Mouse (Mus musculus) stomach, postnatal 0 days (tissue): ENCODE data around the gene Map3k12. TPM values are rescaled to one million over a fixed set of nuclear protein-coding genes. Genes with fewer than 3 reads are reported as not detected.
A peak's percentile ranks its signal among the peaks of the same experiment; 100 is the strongest.

Experiments
- ATAC-seq: fragments of 200-750 bp; cut with Nextera tagmentation; 2 replicates; pipeline ENCODE4 v1.8.0; 2017; ENCODE audit not compliant: low FRiP score, low TSS enrichment
- DNase-seq: peaks from one replicate; pipeline ENCODE4 v3.0.0-alpha.2; 2016; ENCODE audit warnings: low spot score
- H3K27ac ChIP-seq: fragments of 300-500 bp; sonication (generic); replicated peaks from 2 replicates; pipeline ENCODE4 v1.5.1; 2014; ENCODE audit warnings: mild to moderate bottlenecking, control low read depth
- H3K27me3 ChIP-seq: fragments of 300-500 bp; sonication (generic); 2 replicates; pipeline ENCODE4 v1.6.1; 2014; ENCODE audit warnings: low read length; ENCODE audit not compliant: control insufficient read depth, insufficient read depth
- H3K36me3 ChIP-seq: fragments of 300-500 bp; sonication (generic); 2 replicates; pipeline ENCODE4 v1.6.1; 2014; ENCODE audit warnings: low read length, mixed read lengths; ENCODE audit not compliant: control insufficient read depth, insufficient read depth
- H3K4me1 ChIP-seq: fragments of 300-500 bp; sonication (generic); replicated peaks from 2 replicates; pipeline ENCODE4 v1.6.1; 2014; ENCODE audit warnings: antibody characterized with exemption; ENCODE audit not compliant: control insufficient read depth, insufficient read depth
- H3K4me2 ChIP-seq: fragments of 300-500 bp; sonication (generic); replicated peaks from 2 replicates; pipeline ENCODE4 v1.6.1; 2014; ENCODE audit warnings: low read depth, mild to moderate bottlenecking, control low read depth, moderate library complexity
- H3K4me3 ChIP-seq: fragments of 300-500 bp; sonication (generic); 2 replicates; pipeline ENCODE4 v1.5.1; 2014; ENCODE audit warnings: low read depth, low read length, control low read depth
- H3K9ac ChIP-seq: fragments of 300-500 bp; sonication (generic); 2 replicates; pipeline ENCODE4 v1.6.1; 2014; ENCODE audit warnings: mild to moderate bottlenecking, low read length, control low read depth, mixed read lengths
- H3K9me3 ChIP-seq: fragments of 300-500 bp; sonication (generic); 2 replicates; pipeline ENCODE4 v1.6.1; 2016; ENCODE audit warnings: low read length; ENCODE audit not compliant: control insufficient read depth
- CTCF ChIP-seq: IDR thresholded peaks from 2 replicates; pipeline ENCODE4 v1.5.1; 2016; ENCODE audit warnings: antibody characterized with exemption, low read depth, mild to moderate bottlenecking, moderate library complexity
- EP300 ChIP-seq: optimal IDR thresholded peaks from 2 replicates; pipeline ENCODE3; 2016; ENCODE audit warnings: antibody characterized with exemption
- WGBS: fragments of 180-500 bp; shearing (Covaris S2); extraction: QIAGEN DNeasy Blood & Tissue Kit; methylation state at CpG from one replicate; pipeline ENCODE4 v1.1.7; 2014; 5-methylcytosine and 5-hydroxymethylcytosine counted together
- polyA plus RNA-seq: library from polyadenylated mRNA; unstranded; fragments of >200 nt; fragmentation: Nextera tagmentation; extraction: Ambion mirVana; gene quantifications from 2 replicates; pipeline ENCODE4 v1.2.1, GENCODE M21; 2015

The Map3k12 gene
- polyA plus RNA-seq, 1 experiment from 2014 or later = 3.9 TPM

- no peaks in the 10 kb centered on the region for H3K9me3 ChIP-seq
- no peaks in the 10 kb centered on the region for H3K36me3 ChIP-seq
- no peaks in the 10 kb centered on the region for H3K4me1 ChIP-seq
- H3K27ac ChIP-seq = no peak overlapping the region
- ATAC-seq (no peak), DNase-seq (no peak)
- H3K27me3 ChIP-seq = no peaks in the 10 kb centered on the region
- no peak overlapping the region for H3K4me3 ChIP-seq
- no peak overlapping the region for H3K4me2 ChIP-seq
- H3K9ac ChIP-seq = no peak overlapping the region
- TF ChIP-seq EP300 = no peak
- TF ChIP-seq CTCF = no peak
- WGBS = 81% methylated on average over 3 of the region's 3 CpGs
Observed at GRCm38 (mm10) chr15:102513004-102513403, 3.9 kb downstream of the Map3k12 start.

GRCm38 (mm10) chr15:102512471-102512870, 4.4 kb downstream of the Map3k12 start:
- no peak for ATAC-seq
- no peaks in the 10 kb centered on the region for H3K27me3 ChIP-seq
- H3K9me3 ChIP-seq = no peaks in the 10 kb centered on the region
- DNase-seq = no peak
- TF ChIP-seq CTCF = no peak
- TF ChIP-seq EP300 = no peak
- H3K4me3 ChIP-seq = no peak overlapping the region
- H3K36me3 ChIP-seq = no peaks in the 10 kb centered on the region
- H3K4me2 ChIP-seq = no peak overlapping the region
- H3K4me1 ChIP-seq = no peaks in the 10 kb centered on the region
- no peak overlapping the region for H3K9ac ChIP-seq
- no peak overlapping the region; the same call in 1 of the 2 replicates for H3K27ac ChIP-seq

- Histone ChIP-seq H3K4me3 (no peak overlapping the region), H3K9me3 (no peaks in the 10 kb centered on the region), H3K27ac (no peak overlapping the region; the same call in 1 of the 2 replicates), H3K27me3 (no peaks in the 10 kb centered on the region), H3K9ac (no peak overlapping the region), H3K36me3 (no peaks in the 10 kb centered on the region), H3K4me1 (no peaks in the 10 kb centered on the region), H3K4me2 (no peak overlapping the region)
- DNase-seq (no peak), ATAC-seq (no peak)
- 47% methylated on average over 5 of the region's 5 CpGs for WGBS
- TF ChIP-seq EP300 = no peak
Observed at GRCm38 (mm10) chr15:102512010-102512409, 4.9 kb downstream of the Map3k12 start.

- Histone ChIP-seq H3K27me3 (no peaks in the 10 kb centered on the region), H3K27ac (peak overlapping the region; percentile 67; the same call in 1 of the 2 replicates), H3K9me3 (no peaks in the 10 kb centered on the region), H3K4me1 (no peaks in the 10 kb centered on the region), H3K4me2 (peak overlapping the region; percentile 96), H3K4me3 (no peak overlapping the region), H3K9ac (no peak overlapping the region), H3K36me3 (no peaks in the 10 kb centered on the region)
- 15% methylated on average over 6 of the region's 6 CpGs for WGBS
- ATAC-seq (no peak), DNase-seq (no peak)
- TF ChIP-seq EP300 (no peak), CTCF (no peak)
Observed at GRCm38 (mm10) chr15:102511285-102511833, 5.5 kb downstream of the Map3k12 start.

- TF ChIP-seq EP300 = no peak
- no peak; the same call in 1 of the 2 replicates for TF ChIP-seq CTCF
- WGBS = 3% methylated on average over 30 of the region's 34 CpGs
Observed at GRCm38 (mm10) chr15:102510590-102511284, 6.1 kb downstream of the Map3k12 start.

GRCm38 (mm10) chr15:102510110-102510509, 6.8 kb downstream of the Map3k12 start:
- no peaks in the 10 kb centered on the region for H3K4me1 ChIP-seq
- H3K4me2 ChIP-seq = peak overlapping the region; percentile 96
- WGBS = 6% methylated on average over 9 of the region's 9 CpGs
- peak; percentile 39; the same call in 1 of the 2 replicates for ATAC-seq
- no peaks in the 10 kb centered on the region for H3K9me3 ChIP-seq
- peak overlapping the region; percentile 65 for H3K4me3 ChIP-seq
- peaks cover 3% of the 10 kb centered on the region; the same call in 1 of the 2 replicates for H3K36me3 ChIP-seq
- DNase-seq = no peak
- H3K27ac ChIP-seq = peak overlapping the region; percentile 78
- H3K9ac ChIP-seq = peak overlapping the region; percentile 68
- TF ChIP-seq CTCF (no peak), EP300 (no peak)
- no peaks in the 10 kb centered on the region for H3K27me3 ChIP-seq

More at GRCm38 (mm10) chr15:102510590-102511284, 6.1 kb downstream of the Map3k12 start:
- H3K9ac ChIP-seq = peak overlapping the region; percentile 68
- H3K27me3 ChIP-seq = no peaks in the 10 kb centered on the region
- DNase-seq (peak; percentile 88), ATAC-seq (peak; percentile 90)
- peak overlapping the region; percentile 78 for H3K27ac ChIP-seq
- no peaks in the 10 kb centered on the region for H3K9me3 ChIP-seq
- no peaks in the 10 kb centered on the region for H3K4me1 ChIP-seq
- no peaks in the 10 kb centered on the region for H3K36me3 ChIP-seq
- H3K4me3 ChIP-seq = peak overlapping the region; percentile 65
- peak overlapping the region; percentile 96 for H3K4me2 ChIP-seq
